Mouse (Mus musculus) forebrain, embryonic 15.5 days (tissue): ENCODE data around the gene Efhb. TPM values are rescaled to one million over a fixed set of nuclear protein-coding genes. Genes with fewer than 3 reads are reported as not detected.

Experiments used
- polyA plus RNA-seq: library from polyadenylated mRNA; unstranded; fragments of >200 nt; fragmentation: Nextera tagmentation; extraction: Ambion mirVana; gene quantifications from 2 replicates; pipeline ENCODE4 v1.2.1, GENCODE M21; 2015

The Efhb gene
- polyA plus RNA-seq, 1 experiment from 2014 or later: 0.93 TPM

Other genes starting within 250 kb of the Efhb start
- gene Rab5a, start 15.9 kb upstream of the Efhb start, polyA plus RNA-seq: 103 and 114 TPM in 2 replicates
- gene Pp2d1, start 76.1 kb upstream of the Efhb start, polyA plus RNA-seq: 0.23 and 0.73 TPM in 2 replicates
- 6.3 and 6.5 TPM in 2 replicates for gene Kat2b, start 103.5 kb upstream of the Efhb start, polyA plus RNA-seq
- 18.0 and 21.9 TPM in 2 replicates for gene Sgo1, start 226.0 kb upstream of the Efhb start, polyA plus RNA-seq